ENCODE assay signal across 24 mouse cellular contexts in genomic region chr3:65737816-65738215, GRCm38 (mm10).
DNase-seq lines count a peak whose midpoint lies in the region; ATAC-seq and TF ChIP-seq lines count a peak whose summit lies in the region.
"Had no signal": no experiment of that assay in that cellular context is flagged by ENCODE, and none has a peak within 500 bp of the region (broad histone marks: within the 10 kb centered on the region; RNA-seq: fewer than 3 reads in every experiment).

No protein-coding gene starts in this region.

- TF ChIP-seq RAD21 in CH12.LX (IDR thresholded peaks at IDR 0.05; ENCODE audit: low read depth, low read length): no peak

- no peak for TF ChIP-seq EP300 in CH12.LX (IDR thresholded peaks at IDR 0.05; ENCODE audit: low read length)

- no peak overlapping the region for H3K9ac ChIP-seq in CH12.LX (ENCODE audit: insufficient read depth, low read depth)
- H3K9ac ChIP-seq in hindbrain, embryonic 11.5 days (ENCODE audit: low read depth, low read length): no peak overlapping the region

- no peak overlapping the region for H3K4me3 ChIP-seq in CH12.LX (replicated peaks in 1 of 3; ENCODE audit: low read depth in 2 of 3, low read length in 2 of 3, poor library complexity in 1 of 3)
- no peak overlapping the region for H3K4me3 ChIP-seq in heart, embryonic 10.5 days
- H3K4me3 ChIP-seq in hindbrain, embryonic 11.5 days (ENCODE audit: low read depth, low read length): no peak overlapping the region

- H3K4me2 ChIP-seq in CH12.LX (ENCODE audit: insufficient read depth, low read depth, poor library complexity, severe bottlenecking): peak overlapping the region; percentile 46
- no peak overlapping the region for H3K4me2 ChIP-seq in hindbrain, embryonic 11.5 days (replicated peaks; ENCODE audit: low read depth, low read length)

- no peaks in the 10 kb centered on the region for H3K36me3 ChIP-seq in CH12.LX (replicated peaks in 1 of 2; ENCODE audit: control insufficient read depth in 1 of 2, insufficient read depth in 1 of 2, low read length in 1 of 2)
- no peaks in the 10 kb centered on the region for H3K36me3 ChIP-seq in heart, embryonic 10.5 days
- no peaks in the 10 kb centered on the region for H3K36me3 ChIP-seq in hindbrain, embryonic 11.5 days (ENCODE audit: control insufficient read depth, insufficient read depth, low read length)
- H3K36me3 ChIP-seq: G1E had no signal

- in situ Hi-C loops in CH12.LX (cut with MboI; ENCODE audit: low pct_ligation_motif_present, low pct_unique_long_range_greater_than_20kb, low sequenced_read_pairs): no loop called here

- dilution Hi-C loops in CH12.LX (cut with MboI; ENCODE audit: extremely low pct_ligation_motif_present, extremely low pct_unique_long_range_greater_than_20kb, low sequenced_read_pairs): no loop called here

- peaks cover 4 to 8% of the 10 kb centered on the region in 2 experiments; a peak in 1 of 4 replicates for H3K4me1 ChIP-seq in CH12.LX (ENCODE audit: control insufficient read depth in 1 of 2, insufficient read depth in 2 of 2)
- H3K4me1 ChIP-seq in heart, embryonic 10.5 days: no peaks in the 10 kb centered on the region
- H3K4me1 ChIP-seq in hindbrain, embryonic 11.5 days (replicated peaks; ENCODE audit: control insufficient read depth, insufficient read depth, low read length): no peaks in the 10 kb centered on the region

- no peak for DNase-seq in frontal cortex, postnatal 25 days (ENCODE audit: low spot score in 2 of 2)
- DNase-seq in A20 (ENCODE audit: low read depth, low spot score): peak; percentile 69
- DNase-seq in CH12.LX (ENCODE audit: extremely low read depth): no peak
- DNase-seq in brain, adult 2 months (ENCODE audit: low read depth, low spot score): peak; percentile 24
- no peak for DNase-seq in gastrocnemius, adult 8-10 months (ENCODE audit: low spot score in 2 of 2)
- no peak for DNase-seq in heart, embryonic 10.5 days (ENCODE audit: low spot score)
- DNase-seq in hindbrain, embryonic 11.5 days (ENCODE audit: low spot score): no peak
- DNase-seq: adrenal gland, adult 2 months; adrenal gland, adult 8-10 months; adrenal gland, postnatal 10 days; adrenal gland, postnatal 14 days; adrenal gland, postnatal 25 days; adrenal gland, postnatal 36 days; B cell, adult 2 months; cerebellum, adult 11 months; cerebellum, adult 11-12 months; cerebellum, adult 18-20 months; cerebellum, adult 2 months; cerebellum, adult 8-10 months had no signal

- no peaks in the 10 kb centered on the region for H3K9me3 ChIP-seq in CH12.LX (replicated peaks; ENCODE audit: low read length)
- H3K9me3 ChIP-seq in heart, embryonic 10.5 days: no peaks in the 10 kb centered on the region
- H3K9me3 ChIP-seq in hindbrain, embryonic 11.5 days (ENCODE audit: control insufficient read depth, low read length): no peaks in the 10 kb centered on the region
- H3K9me3 ChIP-seq: G1E had no signal

- TF ChIP-seq POLR2A in CH12.LX (IDR thresholded peaks at IDR 0.05; ENCODE audit: low read depth, low read length): no peak

- H3K27me3 ChIP-seq in CH12.LX (replicated peaks): no peaks in the 10 kb centered on the region
- no peaks in the 10 kb centered on the region for H3K27me3 ChIP-seq in heart, embryonic 10.5 days (ENCODE audit: insufficient read depth, poor library complexity, severe bottlenecking)
- no peaks in the 10 kb centered on the region for H3K27me3 ChIP-seq in hindbrain, embryonic 11.5 days (ENCODE audit: control insufficient read depth, insufficient read depth, low read length)
- H3K27me3 ChIP-seq: Patski had no signal

- 72% methylated on average over 4 of the region's 4 CpGs for WGBS in heart, embryonic 10.5 days
- 87% methylated on average over 4 of the region's 4 CpGs for WGBS in hindbrain, embryonic 11.5 days

- ATAC-seq in frontal cortex, adult (ENCODE audit: low TSS enrichment): peak; percentile 76
- ATAC-seq in hindbrain, embryonic 11.5 days (ENCODE audit: low FRiP score): no peak
- ATAC-seq: activated CD4-positive, CD25-positive, alpha-beta regulatory T cell, adult 4 months; CD4-positive, CD25-positive, alpha-beta regulatory T cell, adult 4 months; Patski had no signal

- no peak overlapping the region for H3K27ac ChIP-seq in CH12.LX (ENCODE audit: insufficient read depth, low read depth)
- no peak overlapping the region for H3K27ac ChIP-seq in heart, embryonic 10.5 days
- no peak overlapping the region for H3K27ac ChIP-seq in hindbrain, embryonic 11.5 days (ENCODE audit: low read depth, low read length)

- no peaks in the 10 kb centered on the region for H3K79me2 ChIP-seq in CH12.LX (replicated peaks; ENCODE audit: control insufficient read depth, extremely low read depth, insufficient read depth, poor library complexity, severe bottlenecking)

- no peak for TF ChIP-seq CTCF in CH12.LX (conservative IDR thresholded peaks at IDR 0.05 in 1 of 2, IDR thresholded peaks at IDR 0.05 in 1 of 2; ENCODE audit: low read depth in 2 of 2, low read length in 2 of 2)

TF ChIP-seq in CH12.LX, 34 proteins besides CTCF, POLR2A, EP300 and RAD21:
- no peak for TF ChIP-seq POLR2AphosphoS2 (IDR thresholded peaks at IDR 0.05; ENCODE audit: low read depth, low read length)
- TF ChIP-seq JUN (IDR thresholded peaks at IDR 0.05; ENCODE audit: insufficient read depth, low read depth, low read length): no peak
- TF ChIP-seq MAZ (IDR thresholded peaks at IDR 0.05; ENCODE audit: low read depth, low read length): no peak
- TF ChIP-seq CHD1 (IDR thresholded peaks at IDR 0.05; ENCODE audit: low read depth, low read length): no peak
- TF ChIP-seq JUND (conservative IDR thresholded peaks at IDR 0.05; ENCODE audit: low read depth, low read length): no peak
- no peak for TF ChIP-seq USF1 (IDR thresholded peaks at IDR 0.05; ENCODE audit: low read depth, low read length)
- no peak for TF ChIP-seq CHD2 (IDR thresholded peaks at IDR 0.05; ENCODE audit: low read length)
- no peak for TF ChIP-seq MEF2A (IDR thresholded peaks at IDR 0.05; ENCODE audit: borderline replicate concordance, low read depth, low read length)
- no peak for TF ChIP-seq ZNF384 (IDR thresholded peaks at IDR 0.05; ENCODE audit: low read depth, low read length)
- TF ChIP-seq PAX5 (IDR thresholded peaks at IDR 0.05; ENCODE audit: low read length): no peak
- TF ChIP-seq BHLHE40 (IDR thresholded peaks at IDR 0.05; ENCODE audit: low read depth, low read length): no peak
- no peak for TF ChIP-seq KAT2A (IDR thresholded peaks at IDR 0.05; ENCODE audit: insufficient replicate concordance, low read length)
- TF ChIP-seq RCOR1 (conservative IDR thresholded peaks at IDR 0.05; ENCODE audit: low read depth, low read length): no peak
- no peak for TF ChIP-seq MAFK (IDR thresholded peaks at IDR 0.05; ENCODE audit: insufficient replicate concordance, low read length)
- no peak for TF ChIP-seq TBP (conservative IDR thresholded peaks at IDR 0.05; ENCODE audit: low read depth, low read length)
- no peak for TF ChIP-seq SIN3A (IDR thresholded peaks at IDR 0.05; ENCODE audit: low read length)
- TF ChIP-seq ETS1 (conservative IDR thresholded peaks at IDR 0.05; ENCODE audit: low read depth, low read length): no peak

Comparison
In these comparisons a context has a peak if more than half of its experiments do, and no peak if none do; other contexts are left out.
1. DNase-seq: peak in A20 (single experiment) and brain, adult 2 months (single experiment); none in frontal cortex, postnatal 25 days (0 of 2), CH12.LX (single experiment), gastrocnemius, adult 8-10 months (0 of 2), heart, embryonic 10.5 days (single experiment) and hindbrain, embryonic 11.5 days (single experiment).